Mouse (Mus musculus) mouse embryonic stem cell (cell line): ENCODE measurements around the gene Slc2a2.

ENCODE experiments used
- in situ Hi-C, 2 experiments: fragments of 300-500 bp; cut with MboI; formaldehyde crosslinking; loops; 1 replicate in 1 of 2; 3 replicates in 1 of 2; pipeline ENCODE4 v1.14.3; 2019 to 2020; ENCODE audit warnings: low sequenced_read_pairs in 2 of 2, low pct_unique_long_range_greater_than_20kb in 1 of 2, mixed read lengths in 1 of 2; ENCODE audit not compliant: unreplicated experiment in 1 of 2

Slc2a2 gene

GRCm38 (mm10) chr3:28697797-28698196 is at the start of gene Slc2a2:
Slc2a2 (plus strand) TSS chr3:28697903.
- in situ Hi-C loops: no loop called here

GRCm38 (mm10) chr3:28652574-28652973 is 45.1 kb upstream of the Slc2a2 start:
- in situ Hi-C loops: no loop called here

DNA sequence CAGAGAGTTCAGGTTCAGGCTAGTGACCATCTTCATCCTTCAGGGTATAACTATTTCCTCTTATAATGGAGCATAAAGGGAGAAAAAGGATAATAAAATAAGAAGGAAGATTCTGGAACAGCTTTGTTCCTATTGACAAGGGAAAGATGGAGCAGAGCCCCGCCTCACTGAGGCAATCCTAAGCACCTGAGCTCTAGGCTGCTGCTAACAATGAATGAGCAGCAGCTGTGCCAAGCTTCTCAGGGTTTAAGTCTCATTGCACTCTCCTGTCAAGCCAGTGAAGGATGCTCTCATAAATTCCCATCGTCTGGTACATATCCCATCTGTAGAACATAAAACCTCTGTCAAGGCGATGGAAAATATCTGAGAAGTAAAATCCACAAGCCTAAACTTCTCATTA is 44.7 kb upstream of the Slc2a2 start:
- in situ Hi-C loops: no loop called here

DNA sequence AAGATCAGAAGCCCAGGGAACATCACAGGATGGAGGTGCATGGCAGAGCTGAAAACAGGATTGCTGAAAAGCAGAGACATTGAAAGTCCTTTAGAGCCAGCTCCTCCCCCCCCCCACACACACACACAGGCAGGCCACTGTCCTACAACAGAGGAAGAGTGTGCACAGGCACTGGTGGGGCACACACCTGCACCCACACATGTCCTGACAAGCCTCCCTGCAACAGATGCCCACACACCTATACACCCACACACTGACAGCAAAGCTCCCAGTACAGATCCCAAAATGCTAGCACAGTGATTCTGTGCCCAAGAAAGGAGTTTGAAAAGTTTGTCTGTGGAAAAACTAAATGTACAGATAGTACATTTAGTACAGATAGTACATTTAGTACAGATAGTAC is 43.0 kb upstream of the Slc2a2 start:
- in situ Hi-C loops: no loop called here

- in situ Hi-C loops: no loop called here
Observed at GRCm38 (mm10) chr3:28658349-28658748, 39.4 kb upstream of the Slc2a2 start.

DNA sequence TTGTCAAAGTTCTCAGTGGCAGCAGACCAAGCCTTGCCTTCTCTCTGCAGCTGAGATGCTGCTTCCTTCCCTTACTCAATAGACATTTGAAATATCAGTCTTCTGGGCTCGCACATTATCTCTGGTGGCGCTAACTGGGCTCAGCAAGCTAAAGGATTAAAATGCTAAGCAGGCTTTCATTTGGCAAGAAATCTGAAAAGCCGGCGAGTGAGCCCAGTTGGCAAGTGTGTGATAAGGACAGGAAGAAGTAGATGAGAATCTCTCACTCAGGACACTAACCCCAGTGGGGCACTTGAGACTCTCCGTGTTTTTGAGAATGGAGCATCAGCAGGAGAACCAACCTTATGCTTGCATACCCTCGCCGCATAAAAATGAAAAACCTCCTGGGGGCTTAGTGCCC is 16.9 kb upstream of the Slc2a2 start:
- in situ Hi-C loops: no loop called here

DNA sequence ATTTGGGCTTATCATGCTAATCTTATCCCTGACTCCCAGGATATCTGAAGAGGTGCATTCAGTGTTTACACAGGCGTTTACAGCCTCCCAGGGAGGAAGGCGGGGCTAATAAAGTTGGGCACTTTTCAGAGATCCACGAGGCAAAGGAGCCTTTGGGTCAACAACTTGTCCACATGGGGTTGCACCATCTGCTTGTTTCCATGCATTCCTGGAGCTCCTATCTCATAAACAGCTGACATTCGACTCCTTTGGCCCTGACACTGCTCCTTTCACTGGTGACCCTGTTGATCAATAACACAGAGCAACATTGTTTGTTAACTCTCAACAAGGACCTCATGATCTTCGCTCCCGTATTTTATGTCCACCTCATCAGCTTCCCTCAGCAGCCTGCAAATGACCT is 15.8 kb upstream of the Slc2a2 start:
- in situ Hi-C loops: no loop called here

DNA sequence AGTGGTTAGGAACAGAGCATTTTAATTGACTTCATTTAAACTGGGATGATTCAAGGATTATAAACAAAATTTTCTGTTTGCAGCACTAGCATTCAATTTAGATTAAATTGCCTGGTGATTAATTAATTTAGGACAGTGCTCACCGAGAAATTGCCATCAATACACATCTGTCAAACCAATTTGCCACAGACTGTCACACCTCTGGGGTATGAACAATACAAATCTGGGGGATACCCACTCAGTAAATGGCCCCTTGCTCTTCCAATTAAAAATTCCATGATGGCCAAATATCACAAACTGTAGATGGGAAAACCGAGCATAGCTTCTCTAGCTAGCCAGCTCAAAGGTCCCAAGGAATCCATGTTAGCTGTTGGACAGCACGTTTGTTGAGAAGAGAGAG is 15.3 kb upstream of the Slc2a2 start:
- in situ Hi-C loops: no loop called here

DNA sequence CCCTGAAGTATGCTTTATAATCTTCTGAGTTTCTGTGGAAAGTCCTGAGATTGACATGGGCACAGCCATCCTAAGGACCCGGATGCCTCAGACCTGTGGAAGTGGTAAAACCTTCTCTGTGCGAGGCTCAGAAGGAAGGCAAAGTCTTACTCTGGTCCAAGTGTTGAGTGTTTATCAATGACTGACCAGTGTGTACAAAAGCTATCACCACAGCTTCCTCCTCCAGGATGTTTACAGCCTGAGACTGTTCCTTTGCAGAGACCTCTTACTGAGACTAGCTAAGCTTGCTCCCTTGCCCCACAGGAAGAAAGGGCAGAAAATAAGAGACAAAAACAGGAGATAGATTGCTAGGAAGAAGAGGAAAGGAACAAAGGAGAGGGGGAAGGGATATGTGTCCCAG is 12.2 kb upstream of the Slc2a2 start:
- in situ Hi-C loops: no loop called here

- in situ Hi-C loops: no loop called here
Observed at GRCm38 (mm10) chr3:28694811-28695210, 2.9 kb upstream of the Slc2a2 start.

DNA sequence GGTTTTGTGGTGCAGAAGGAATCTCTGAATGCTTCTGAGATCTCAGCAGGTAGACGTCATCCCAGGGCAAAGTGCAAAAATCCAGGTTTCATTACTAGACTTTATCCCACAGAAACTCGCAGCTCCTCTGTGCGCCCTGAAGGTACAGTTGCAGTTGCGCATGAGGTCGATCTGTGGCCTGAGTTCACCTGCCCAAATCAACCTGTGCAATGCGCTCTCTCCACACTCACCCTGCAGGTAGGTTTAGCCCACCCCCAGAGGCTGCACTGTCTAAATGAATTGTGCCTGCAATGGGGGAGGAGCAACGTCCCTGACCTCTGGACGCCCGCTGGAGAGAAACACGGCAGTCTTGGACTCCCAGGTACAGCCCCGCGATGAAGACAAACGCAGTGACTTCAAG is 2.1 kb upstream of the Slc2a2 start:
- in situ Hi-C loops: no loop called here

DNA sequence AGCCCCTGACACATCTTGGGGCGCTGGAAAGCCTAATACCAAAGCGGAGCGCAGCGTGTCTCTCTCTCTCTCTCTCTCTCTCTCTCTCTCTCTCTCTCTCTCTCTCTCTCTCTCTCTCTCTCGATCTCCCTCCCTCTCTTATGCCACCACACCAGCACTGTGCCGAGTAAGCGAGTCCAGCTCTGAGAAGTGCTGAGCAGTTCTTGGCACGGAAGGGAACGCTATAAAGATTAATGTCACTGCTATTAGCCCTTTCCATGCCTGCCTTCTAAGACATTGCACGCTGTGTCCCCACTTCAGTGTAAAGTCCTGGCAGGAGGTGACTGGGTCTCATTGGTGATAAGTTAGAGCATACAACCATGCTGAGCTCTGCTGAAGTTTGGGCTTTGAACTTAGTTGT is 1.5 kb upstream of the Slc2a2 start:
- in situ Hi-C loops: no loop called here

- in situ Hi-C loops: no loop called here
Observed at GRCm38 (mm10) chr3:28699601-28700000, 1.9 kb downstream of the Slc2a2 start.

GRCm38 (mm10) chr3:28705522-28706137 is 7.9 kb downstream of the Slc2a2 start:
- in situ Hi-C loops: no loop called here

GRCm38 (mm10) chr3:28706736-28707135 is 9.0 kb downstream of the Slc2a2 start:
- in situ Hi-C loops: no loop called here

DNA sequence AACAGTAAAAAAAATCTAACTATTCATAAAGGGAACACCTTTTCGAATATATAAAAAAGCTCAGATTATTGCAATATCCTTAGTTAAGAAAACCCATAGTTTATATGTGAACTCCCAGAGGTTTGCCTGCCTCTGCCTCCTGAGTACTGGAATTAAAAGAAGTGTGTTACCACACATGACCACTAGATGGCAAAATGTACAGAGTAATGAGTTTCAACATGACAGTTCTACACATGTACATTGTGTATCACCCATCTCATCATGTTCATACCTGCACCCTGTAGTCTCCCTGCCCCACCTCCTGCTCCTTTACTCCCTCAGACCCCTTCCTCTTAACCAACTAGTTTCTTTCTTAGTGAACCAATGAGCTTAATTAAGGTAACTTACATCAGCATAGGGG is 12.0 kb downstream of the Slc2a2 start:
- in situ Hi-C loops: no loop called here

GRCm38 (mm10) chr3:28713913-28714698 is 16.4 kb downstream of the Slc2a2 start:
- in situ Hi-C loops: no loop called here

- in situ Hi-C loops: no loop called here
Observed at GRCm38 (mm10) chr3:28718521-28718920, 20.8 kb downstream of the Slc2a2 start.

DNA sequence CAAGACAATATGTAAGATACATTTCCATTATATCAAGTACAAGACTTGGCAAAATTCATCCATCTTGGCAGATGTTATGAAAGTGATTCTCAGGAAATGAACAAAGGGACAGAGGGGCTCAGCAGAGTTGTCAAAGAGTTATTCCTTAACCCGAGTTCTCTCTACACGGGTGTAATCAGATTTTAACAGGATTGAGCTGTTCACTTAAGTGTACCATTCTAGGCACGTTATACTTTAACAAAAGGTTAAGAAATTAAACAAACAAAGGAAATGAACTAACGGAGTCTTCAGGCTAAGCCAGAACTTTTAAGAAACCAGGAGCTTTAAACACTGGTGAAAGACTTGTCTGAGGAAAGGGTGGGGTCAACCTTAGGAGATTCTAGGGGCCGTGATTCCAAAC is 23.5 kb downstream of the Slc2a2 start:
- in situ Hi-C loops: no loop called here

DNA sequence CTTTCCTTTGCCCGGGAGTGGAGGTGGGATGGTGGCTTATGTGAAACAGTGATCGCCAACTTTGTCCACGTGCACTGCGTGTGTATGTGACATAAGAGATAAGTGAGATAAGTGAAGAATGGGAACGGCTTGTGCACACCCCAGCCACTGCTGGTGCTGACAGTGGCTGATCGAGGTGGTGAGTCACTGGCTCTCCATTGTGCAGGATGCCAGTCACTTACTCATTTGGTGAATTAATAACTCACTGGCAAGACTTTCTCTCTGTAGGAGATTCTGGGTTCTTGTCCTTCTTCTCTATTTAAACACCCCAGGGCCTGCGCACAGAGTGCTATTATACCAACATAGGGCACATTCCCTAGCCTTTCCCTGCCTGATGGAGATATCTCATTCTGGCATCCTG is 24.1 kb downstream of the Slc2a2 start:
- in situ Hi-C loops: no loop called here
